Mouse (Mus musculus): ENCODE data around the gene 9430015G10Rik.

The 9430015G10Rik gene

DNA sequence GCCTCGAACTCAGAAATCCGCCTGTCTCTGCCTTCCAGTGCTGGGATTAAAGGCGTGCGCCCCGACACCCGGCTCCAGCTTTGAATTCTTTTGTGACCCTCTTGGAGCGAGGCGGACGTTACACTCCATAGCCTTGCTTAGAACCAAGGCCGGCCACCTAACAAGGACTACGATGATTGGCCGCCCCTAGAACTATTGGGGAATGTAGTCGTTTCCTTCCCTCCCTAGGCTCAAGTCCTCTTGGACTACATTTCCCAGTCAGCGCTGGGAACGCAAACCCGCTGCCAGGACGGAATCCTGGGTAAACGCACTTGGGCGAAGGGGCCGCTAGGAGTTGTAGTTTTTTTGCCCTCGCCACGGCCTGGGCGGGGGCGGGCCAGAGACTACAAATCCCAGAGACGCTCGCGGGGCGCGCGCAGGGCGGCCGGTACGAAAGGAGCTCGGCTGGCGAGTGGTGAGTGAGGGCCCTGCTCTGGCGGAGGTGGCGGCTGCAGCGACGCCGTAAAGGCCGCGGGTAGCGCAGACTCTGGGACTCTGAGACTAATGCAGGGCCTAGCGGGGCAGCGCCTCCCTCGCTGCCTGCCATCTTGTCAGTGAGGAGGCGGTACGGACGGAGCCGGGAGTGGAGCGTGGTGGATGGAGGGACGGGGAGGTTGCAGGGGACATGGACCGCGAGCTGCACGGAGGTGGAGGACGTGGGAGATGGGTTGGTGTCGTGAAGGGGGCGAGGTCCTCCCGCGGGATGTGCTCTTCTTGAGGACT, at the start of gene 9430015G10Rik:
Gene 9430015G10Rik (plus strand): TSS at position 413 of the 762 bp plus-strand sequence.
- peak; percentile 97 for DNase-seq (ENCODE audit: extremely low spot score, low read depth, low spot score)

- no peak for DNase-seq (ENCODE audit: extremely low spot score, low read depth, low spot score)
Observed at GRCm38 (mm10) chr4:156063861-156064509, 45.8 kb upstream of the 9430015G10Rik start.

DNA sequence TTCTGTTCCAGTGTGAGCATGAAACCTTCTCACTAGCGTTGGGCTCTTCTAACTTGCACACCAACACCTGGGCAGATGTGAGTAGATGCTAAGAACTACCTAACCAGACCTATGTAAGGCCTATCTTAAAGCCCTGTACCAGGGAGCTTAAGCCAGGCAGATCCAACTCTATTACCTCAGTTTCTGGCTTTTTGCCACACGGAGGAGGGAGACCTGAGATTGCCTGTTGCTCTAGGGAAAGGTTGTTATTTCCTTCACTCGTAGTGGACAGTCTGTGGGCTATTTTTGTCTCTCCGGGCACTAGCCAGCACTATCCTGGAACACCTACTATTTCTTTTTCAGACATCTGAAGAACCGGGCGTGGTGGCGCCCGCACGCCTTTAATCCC, 45.3 kb upstream of the 9430015G10Rik start:
- no peak for DNase-seq (ENCODE audit: extremely low spot score, low read depth, low spot score)

DNA sequence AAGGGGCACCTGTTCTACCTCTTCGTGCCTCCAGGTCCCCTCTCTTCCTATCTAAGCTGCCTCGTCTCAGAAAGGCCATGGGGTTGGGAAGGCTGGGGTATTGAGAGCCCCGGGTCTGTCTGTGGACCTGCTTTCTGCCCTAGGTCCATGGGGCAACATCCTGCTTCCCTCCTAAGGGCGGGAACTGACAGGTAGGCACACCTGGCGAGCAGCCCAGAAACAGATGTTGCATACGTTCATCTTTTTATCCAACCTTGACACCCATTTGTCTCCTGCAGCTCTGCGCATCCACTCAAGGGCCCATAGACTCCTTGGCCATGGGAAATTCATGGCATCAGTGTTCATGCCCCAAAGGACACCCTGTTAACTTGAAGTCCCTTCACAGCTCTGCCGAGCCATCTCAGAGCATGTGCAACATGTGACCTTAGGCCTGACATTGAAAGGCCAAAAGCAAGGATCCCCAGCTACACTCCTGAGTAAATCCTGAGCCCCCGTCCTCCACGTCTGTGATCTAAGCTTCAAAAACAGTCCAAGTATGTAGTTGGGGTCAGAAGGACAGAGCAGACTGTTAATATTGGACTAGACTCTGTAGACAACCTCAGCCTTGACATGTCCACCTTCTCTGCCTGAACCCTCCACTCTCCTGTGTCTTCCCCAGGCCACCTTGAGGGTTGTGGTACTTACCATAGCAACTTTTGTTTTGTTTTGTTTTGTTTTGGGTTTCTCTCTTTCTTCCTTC, 44.5 kb upstream of the 9430015G10Rik start:
- no peak for DNase-seq (ENCODE audit: extremely low spot score, low read depth, low spot score)

DNA sequence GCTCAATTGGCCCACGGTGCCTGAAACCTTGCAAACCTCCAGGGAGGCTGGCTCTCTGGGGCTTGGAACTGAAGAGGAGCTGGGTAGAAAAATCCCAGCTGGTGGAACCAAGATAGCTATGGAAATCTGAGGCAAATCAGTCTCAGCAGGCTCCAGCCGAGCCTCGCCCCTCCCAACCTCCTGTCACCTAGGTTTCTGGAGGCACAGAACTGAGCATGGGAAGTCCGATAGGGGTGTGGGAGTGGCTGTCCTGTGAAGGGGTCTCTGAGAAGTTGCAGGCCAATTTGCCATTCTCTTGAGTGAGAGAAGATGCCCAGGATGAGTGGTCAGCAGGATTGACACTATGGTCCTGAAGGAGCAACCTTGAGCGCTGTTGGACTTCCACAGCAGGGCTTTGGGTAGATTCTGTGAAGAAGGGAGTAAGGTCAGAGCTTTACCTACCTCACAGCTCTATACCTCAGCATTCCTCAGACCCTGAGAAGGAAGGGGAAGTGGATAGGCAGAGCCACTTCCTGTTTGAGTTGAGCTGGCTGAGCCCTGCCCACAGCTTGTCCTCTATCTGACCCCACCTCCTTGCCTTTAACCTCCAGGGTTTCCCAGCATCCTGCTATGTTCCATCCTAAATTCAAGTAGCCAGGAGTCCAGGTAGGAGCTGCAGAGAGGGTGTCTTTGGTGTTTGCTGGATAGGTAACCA, 42.4 kb upstream of the 9430015G10Rik start:
- no peak for DNase-seq (ENCODE audit: extremely low spot score, low read depth, low spot score)

DNA sequence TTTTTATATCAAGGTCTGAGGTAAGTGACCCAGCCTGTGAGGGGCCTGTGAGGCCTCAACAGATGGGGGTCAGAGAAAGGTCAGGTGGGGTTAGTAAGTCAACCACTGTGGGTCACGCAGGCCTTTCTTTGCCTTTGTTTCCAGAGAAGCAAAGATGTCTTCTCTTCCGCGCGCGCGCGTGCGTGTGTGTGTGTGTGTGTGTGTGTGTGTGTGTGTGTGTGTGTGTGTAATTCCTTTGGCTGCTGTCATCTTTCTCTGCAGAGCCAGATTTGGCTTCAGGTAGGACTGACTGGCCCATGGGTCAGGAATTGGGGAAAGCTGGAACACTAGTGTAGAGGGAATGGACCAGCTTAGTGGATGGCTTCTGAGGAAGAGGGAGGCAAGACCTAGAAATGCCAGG, 40.1 kb upstream of the 9430015G10Rik start:
- no peak for DNase-seq (ENCODE audit: extremely low spot score, low read depth, low spot score)

- no peak for DNase-seq (ENCODE audit: extremely low spot score, low read depth, low spot score)
Observed at GRCm38 (mm10) chr4:156070276-156070675, 39.5 kb upstream of the 9430015G10Rik start.

GRCm38 (mm10) chr4:156070716-156071115, 39.1 kb upstream of the 9430015G10Rik start:
- no peak for DNase-seq (ENCODE audit: extremely low spot score, low read depth, low spot score)

GRCm38 (mm10) chr4:156076911-156077382, 32.8 kb upstream of the 9430015G10Rik start:
- DNase-seq (ENCODE audit: extremely low spot score, low read depth, low spot score) = no peak

GRCm38 (mm10) chr4:156077499-156078301, 32.1 kb upstream of the 9430015G10Rik start:
- DNase-seq (ENCODE audit: extremely low spot score, low read depth, low spot score) = no peak

DNA sequence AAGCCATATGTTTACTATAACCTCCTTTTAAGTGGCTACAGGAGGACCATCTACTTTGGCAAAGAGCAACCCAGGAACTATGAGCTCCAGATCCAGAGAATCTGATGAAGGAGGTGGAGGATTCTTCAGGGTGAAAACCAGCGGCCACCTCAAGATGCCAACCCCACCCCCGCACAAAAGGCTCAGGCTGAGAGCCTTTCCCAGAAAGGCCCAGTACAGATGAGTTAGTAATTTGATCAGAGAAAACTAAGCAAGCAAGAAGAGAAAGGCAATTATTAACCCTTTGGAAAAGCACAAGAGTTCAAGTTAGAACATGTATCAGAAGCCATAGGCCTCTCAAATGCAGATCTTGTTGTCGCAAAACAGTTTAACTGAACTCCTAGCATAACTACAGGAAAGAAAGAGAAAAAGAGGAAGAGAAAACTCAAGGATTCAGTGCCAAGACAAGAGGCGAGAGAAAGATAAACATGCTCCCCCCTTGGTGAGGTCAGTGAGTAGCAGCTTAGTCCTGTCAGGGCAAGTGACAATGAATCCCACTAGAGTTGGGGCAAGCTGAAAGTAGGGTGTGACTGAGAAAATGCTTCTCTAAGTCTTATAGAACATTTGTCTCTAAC, 27.1 kb upstream of the 9430015G10Rik start:
- no peak for DNase-seq (ENCODE audit: extremely low spot score, low read depth, low spot score)

DNA sequence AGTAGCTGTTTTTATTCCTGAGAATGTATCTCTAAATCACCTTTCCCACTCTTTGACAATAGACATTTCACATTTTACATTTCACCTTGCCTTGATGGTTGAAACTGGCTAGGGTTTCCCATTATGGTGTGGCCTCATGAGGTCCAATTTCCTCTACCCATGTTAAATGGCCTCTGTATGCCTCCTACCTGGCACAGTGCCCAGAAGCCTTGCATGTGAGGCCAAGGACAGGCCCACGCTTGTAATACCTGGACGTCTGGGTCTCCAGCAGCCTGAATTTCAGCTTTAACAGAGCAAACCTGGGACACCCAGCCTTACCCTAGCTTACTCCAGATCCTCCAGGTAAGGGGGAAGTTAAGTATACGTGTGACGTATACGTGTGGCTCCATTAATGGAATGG, 26.4 kb upstream of the 9430015G10Rik start:
- no peak for DNase-seq (ENCODE audit: extremely low spot score, low read depth, low spot score)

DNA sequence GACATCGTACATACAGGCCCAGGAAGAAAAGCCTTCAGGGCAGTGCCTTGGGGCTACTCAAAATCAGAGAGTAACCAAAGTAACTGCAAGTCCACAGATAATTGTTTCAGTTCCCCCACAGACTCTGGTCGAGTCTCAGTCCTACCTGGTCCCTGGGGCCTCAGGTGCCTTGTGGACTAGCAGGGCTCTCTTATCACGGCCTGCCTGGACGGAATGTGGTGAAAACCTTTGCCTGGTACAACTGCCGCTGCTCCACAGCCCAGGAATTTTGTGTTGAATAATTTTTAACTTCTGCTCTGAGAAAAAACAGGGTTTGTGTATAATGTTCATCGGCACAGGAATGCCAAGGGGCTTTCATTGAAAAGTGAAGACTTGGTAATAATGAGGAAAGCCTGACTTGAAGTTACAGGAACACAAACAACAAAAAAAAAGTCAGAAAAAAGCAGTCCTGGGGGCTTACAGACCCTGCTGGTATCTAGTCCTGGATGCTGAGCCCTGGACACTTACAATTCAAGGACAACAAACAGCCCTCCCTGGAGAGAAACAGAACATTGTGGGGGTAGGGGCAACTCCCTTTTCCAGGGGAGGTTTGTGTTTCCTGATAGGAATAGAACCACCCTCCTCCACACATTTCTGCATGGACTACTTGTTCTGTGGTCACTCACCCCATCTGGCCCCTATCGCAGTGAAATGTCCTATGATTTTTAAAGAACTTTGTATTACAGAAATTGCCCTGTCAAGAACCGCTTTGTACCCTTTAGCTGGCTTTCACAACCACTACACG, 25.5 kb upstream of the 9430015G10Rik start:
- DNase-seq (ENCODE audit: extremely low spot score, low read depth, low spot score) = no peak

DNA sequence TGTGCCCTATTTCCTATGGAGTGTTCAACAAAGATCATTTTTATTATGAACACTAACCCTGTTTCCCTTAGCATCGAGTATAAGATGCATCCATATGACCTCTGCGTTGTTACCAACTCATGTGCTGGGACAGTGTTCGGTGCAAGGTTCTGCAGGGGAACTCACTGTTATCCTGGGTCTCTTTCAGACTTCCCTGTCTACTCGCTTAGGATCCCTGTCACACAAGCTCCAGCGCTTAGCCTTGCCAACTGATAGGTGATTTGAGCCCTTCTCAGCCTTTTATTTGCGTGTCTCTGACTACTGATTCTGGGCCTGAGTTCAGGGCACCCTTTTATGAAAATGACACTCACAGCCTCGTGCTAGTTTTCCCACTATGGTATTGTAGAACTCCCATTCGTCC, 24.5 kb upstream of the 9430015G10Rik start:
- no peak for DNase-seq (ENCODE audit: extremely low spot score, low read depth, low spot score)

GRCm38 (mm10) chr4:156087398-156088087, 22.2 kb upstream of the 9430015G10Rik start:
- DNase-seq (ENCODE audit: extremely low spot score, low read depth, low spot score) = no peak

- DNase-seq (ENCODE audit: extremely low spot score, low read depth, low spot score) = no peak
Observed at GRCm38 (mm10) chr4:156091236-156091635, 18.5 kb upstream of the 9430015G10Rik start.

GRCm38 (mm10) chr4:156092765-156093164, 17.0 kb upstream of the 9430015G10Rik start:
- DNase-seq (ENCODE audit: extremely low spot score, low read depth, low spot score) = no peak

- DNase-seq (ENCODE audit: extremely low spot score, low read depth, low spot score) = no peak
Observed at GRCm38 (mm10) chr4:156093758-156094157, 16.0 kb upstream of the 9430015G10Rik start.

All from hindlimb bud, embryonic 11.5 days (tissue).